Mouse (Mus musculus): ENCODE results near the gene Syt1.

GRCm38 (mm10) chr10:108588924-108589323 lies 421.9 kb downstream of the Syt1 start:
- TF ChIP-seq CTCF (IDR thresholded peaks at IDR 0.05; ENCODE audit: borderline replicate concordance, insufficient read depth, low read length) = no peak
- TF ChIP-seq POLR2A (IDR thresholded peaks at IDR 0.05; ENCODE audit: low read depth, low read length) = no peak

Measured in embryonic fibroblast, embryonic 13.5 days (primary cell).